Mouse (Mus musculus) embryonic facial prominence, embryonic 14.5 days (tissue): Measurements from ENCODE around the gene Ccdc13. TPM values are rescaled to one million over a fixed set of nuclear protein-coding genes. Genes with fewer than 3 reads are reported as not detected.

ENCODE experiments used
- ATAC-seq: fragments of 200-750 bp; cut with Nextera tagmentation; 2 replicates; pipeline ENCODE4 v1.8.0; 2017; ENCODE audit warnings: low read depth, moderate number of reproducible peaks, moderate TSS enrichment
- DNase-seq: peaks from one replicate; pipeline ENCODE4 v3.0.0-alpha.2; 2015; ENCODE audit warnings: low spot score
- H3K27ac ChIP-seq: fragments of 300-500 bp; sonication (generic); replicated peaks from 2 replicates; pipeline ENCODE4 v1.5.1; 2014; ENCODE audit warnings: low read depth, mild to moderate bottlenecking, low read length, moderate library complexity
- H3K27me3 ChIP-seq: fragments of 300-500 bp; sonication (generic); replicated peaks from 2 replicates; pipeline ENCODE4 v1.6.1; 2014; ENCODE audit warnings: low read length; ENCODE audit not compliant: control insufficient read depth, insufficient read depth
- H3K36me3 ChIP-seq: fragments of 300-500 bp; sonication (generic); 2 replicates; pipeline ENCODE4 v1.6.1; 2014; ENCODE audit warnings: low read length, mixed read lengths; ENCODE audit not compliant: control insufficient read depth, insufficient read depth
- H3K4me1 ChIP-seq: fragments of 300-500 bp; sonication (generic); 2 replicates; pipeline ENCODE4 v1.6.1; 2014; ENCODE audit warnings: antibody characterized with exemption, low read length; ENCODE audit not compliant: control insufficient read depth, insufficient read depth
- H3K4me2 ChIP-seq: fragments of 300-500 bp; sonication (generic); 2 replicates; pipeline ENCODE4 v1.6.1; 2014; ENCODE audit warnings: low read depth, mild to moderate bottlenecking, low read length, moderate library complexity, mixed read lengths
- H3K4me3 ChIP-seq: fragments of 300-500 bp; sonication (generic); 2 replicates; pipeline ENCODE4 v1.5.1; 2014; ENCODE audit warnings: low read depth, mild to moderate bottlenecking, low read length
- H3K9ac ChIP-seq: fragments of 300-500 bp; sonication (generic); 2 replicates; pipeline ENCODE4 v1.6.1; 2014; ENCODE audit warnings: low read depth, mild to moderate bottlenecking, low read length, moderate library complexity, mixed read lengths
- H3K9me3 ChIP-seq: fragments of 300-500 bp; sonication (generic); 2 replicates; pipeline ENCODE4 v1.6.1; 2016; ENCODE audit warnings: low read length; ENCODE audit not compliant: control insufficient read depth
- WGBS: fragments of 180-500 bp; shearing (Covaris S2); extraction: QIAGEN DNeasy Blood & Tissue Kit; methylation state at CpG from one replicate; pipeline ENCODE4 v1.1.7; 2014; 5-methylcytosine and 5-hydroxymethylcytosine counted together
- polyA plus RNA-seq: library from polyadenylated mRNA; unstranded; fragments of >200 nt; fragmentation: Nextera tagmentation; extraction: Ambion mirVana; gene quantifications from 2 replicates; pipeline ENCODE4 v1.2.1, GENCODE M21; 2014

Ccdc13 gene
- polyA plus RNA-seq, 1 experiment from 2014 or later, result 1.7 TPM

- Histone ChIP-seq H3K27ac (no peak overlapping the region), H3K36me3 (no peaks in the 10 kb centered on the region), H3K4me3 (no peak overlapping the region), H3K9me3 (no peaks in the 10 kb centered on the region), H3K9ac (no peak overlapping the region), H3K4me1 (peaks cover 8% of the 10 kb centered on the region; the same call in 1 of the 2 replicates), H3K27me3 (no peaks in the 10 kb centered on the region), H3K4me2 (no peak overlapping the region)
- 32% methylated on average over 1 of the region's 1 CpGs for WGBS
- ATAC-seq (no peak), DNase-seq (no peak)
Observed at GRCm38 (mm10) chr9:121807546-121807945, 31.7 kb downstream of the Ccdc13 start.

GRCm38 (mm10) chr9:121802747-121803146 lies 36.5 kb downstream of the Ccdc13 start:
- Histone ChIP-seq H3K36me3 (no peaks in the 10 kb centered on the region), H3K4me2 (no peak overlapping the region), H3K27me3 (no peaks in the 10 kb centered on the region), H3K9ac (no peak overlapping the region), H3K27ac (no peak overlapping the region), H3K4me1 (no peaks in the 10 kb centered on the region), H3K4me3 (no peak overlapping the region), H3K9me3 (no peaks in the 10 kb centered on the region)
- no peak for ATAC-seq
- DNase-seq, result no peak
- 55% methylated on average over 7 of the region's 7 CpGs for WGBS

DNA sequence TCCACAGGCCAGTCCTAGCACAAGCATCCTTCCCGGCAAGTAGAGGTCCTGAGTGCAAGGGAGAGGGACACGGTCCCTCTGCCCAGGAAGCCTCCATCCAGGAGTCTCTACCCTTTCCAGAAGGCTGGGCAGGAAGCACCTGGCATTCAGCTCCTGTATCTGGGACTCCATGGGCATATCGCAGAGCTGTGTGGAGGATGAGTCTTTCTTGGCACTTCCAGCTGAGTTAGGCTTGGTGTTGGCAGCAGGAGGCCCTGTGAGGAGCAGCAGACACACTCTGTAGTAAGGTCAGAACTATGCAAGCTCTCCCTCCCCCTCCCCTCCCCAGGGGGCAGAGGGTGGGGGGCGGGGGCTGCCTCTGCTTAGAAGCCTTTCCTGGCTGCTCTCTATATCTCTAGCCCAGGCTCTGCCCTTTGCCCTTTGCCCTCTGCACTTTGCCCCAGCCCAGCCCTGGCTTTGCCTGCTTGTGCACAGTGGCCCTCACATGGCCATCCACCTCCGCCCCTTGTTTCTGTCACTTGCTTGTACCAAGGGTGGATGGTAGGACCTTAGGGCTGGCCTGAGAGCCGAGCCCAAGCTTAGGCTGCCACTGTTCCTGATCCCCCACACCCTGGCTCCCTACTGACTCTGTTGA lies 40.3 kb downstream of the Ccdc13 start:
- Histone ChIP-seq H3K9me3 (no peaks in the 10 kb centered on the region), H3K4me2 (no peak overlapping the region), H3K27me3 (no peaks in the 10 kb centered on the region), H3K4me3 (no peak overlapping the region), H3K4me1 (no peaks in the 10 kb centered on the region), H3K27ac (no peak overlapping the region), H3K36me3 (no peaks in the 10 kb centered on the region), H3K9ac (0 out of 2 replicates have a peak overlapping the region, but pooled peaks have one; percentile 25)
- ATAC-seq (peak; percentile 16; the same call in 1 of the 2 replicates), DNase-seq (no peak)
- 54% methylated on average over 3 of the region's 6 CpGs for WGBS

DNA sequence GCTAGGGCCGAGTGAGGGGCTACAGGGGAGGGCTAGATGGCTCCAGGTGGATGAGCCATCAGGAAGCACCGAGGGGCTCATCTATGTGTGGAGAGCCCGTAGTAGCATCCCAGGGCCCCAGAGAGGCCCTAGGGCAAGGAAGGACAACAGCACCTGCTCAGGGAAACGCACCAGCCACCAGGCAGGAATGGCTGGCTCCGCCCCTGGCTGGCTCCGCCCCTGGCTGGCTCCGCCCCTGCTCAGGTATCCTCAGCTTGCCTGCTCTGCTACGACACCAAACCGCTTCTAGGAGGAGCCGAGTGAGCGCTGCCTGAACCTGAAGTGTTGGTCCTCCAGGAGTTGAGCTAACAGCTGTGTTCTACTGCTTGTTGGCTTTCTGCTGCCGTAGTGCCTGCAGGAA lies 41.5 kb downstream of the Ccdc13 start:
- ATAC-seq, result peak; percentile 64

GRCm38 (mm10) chr9:121794972-121795539 lies 44.2 kb downstream of the Ccdc13 start:
- Histone ChIP-seq H3K9me3 (no peaks in the 10 kb centered on the region), H3K4me2 (no peak overlapping the region), H3K9ac (no peak overlapping the region), H3K27me3 (no peaks in the 10 kb centered on the region), H3K27ac (no peak overlapping the region), H3K4me1 (no peaks in the 10 kb centered on the region), H3K36me3 (no peaks in the 10 kb centered on the region), H3K4me3 (no peak overlapping the region)
- ATAC-seq (no peak), DNase-seq (no peak)
- 71% methylated on average over 1 of the region's 1 CpGs for WGBS

More for the DNA sequence above, 41.5 kb downstream of the Ccdc13 start:
- WGBS, result 11% methylated on average over 9 of the region's 12 CpGs
- H3K4me1 ChIP-seq, result no peaks in the 10 kb centered on the region
- no peak overlapping the region for H3K4me3 ChIP-seq
- H3K27ac ChIP-seq, result no peak overlapping the region
- no peak overlapping the region for H3K4me2 ChIP-seq
- H3K27me3 ChIP-seq, result no peaks in the 10 kb centered on the region
- DNase-seq, result peak; percentile 56
- H3K9ac ChIP-seq, result no peak overlapping the region
- no peaks in the 10 kb centered on the region for H3K9me3 ChIP-seq
- H3K36me3 ChIP-seq, result no peaks in the 10 kb centered on the region

DNA sequence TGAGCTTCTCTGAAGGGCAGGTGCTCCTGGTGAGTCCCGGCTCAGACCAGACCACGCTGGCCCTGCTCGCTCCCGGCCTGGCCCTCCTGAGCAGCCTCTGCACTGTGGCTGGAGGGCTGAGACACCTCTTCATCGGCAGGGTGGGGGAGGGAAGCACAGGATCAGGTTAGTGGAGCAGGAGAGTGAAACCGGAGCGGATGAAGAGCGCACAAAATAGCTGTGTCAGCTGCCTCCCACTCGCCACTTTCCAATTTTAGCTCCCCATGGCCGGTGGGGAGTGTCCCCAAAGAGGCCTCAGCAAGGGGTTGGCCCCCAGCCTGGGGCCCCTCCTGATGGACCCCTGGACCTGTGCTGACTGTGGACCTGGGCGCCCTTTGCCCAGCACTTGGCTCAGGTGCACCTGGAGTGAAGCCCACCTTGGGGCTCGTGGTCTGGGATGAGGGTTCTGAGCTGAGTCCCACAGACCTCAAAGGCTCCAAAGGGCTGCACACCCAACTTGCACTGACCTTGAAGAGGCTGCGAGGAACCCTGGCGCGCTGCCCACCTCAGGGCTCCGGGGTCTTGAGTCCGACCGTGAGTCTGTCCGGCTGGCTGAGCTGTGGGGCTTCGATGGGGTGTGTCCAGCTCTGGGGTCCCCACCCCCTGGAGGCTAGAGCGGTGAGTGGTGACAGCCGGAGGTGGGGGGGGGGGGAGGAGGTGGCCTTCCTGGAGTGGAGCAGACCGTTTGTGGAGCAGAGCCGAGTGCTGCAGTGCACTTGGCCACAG lies 47.3 kb downstream of the Ccdc13 start, which contains the start of gene Hhatl:
Hhatl (minus strand) TSS at position 751 of the 765 bp plus-strand sequence.
- Histone ChIP-seq H3K4me2 (no peak within 1 kb of the TSS), H3K4me1 (no peaks in the 10 kb centered on the region), H3K27ac (no peak within 1 kb of the TSS), H3K9me3 (no peaks in the 10 kb centered on the region), H3K27me3 (no peaks in the 10 kb centered on the region), H3K4me3 (no peak within 1 kb of the TSS), H3K9ac (no peak within 1 kb of the TSS), H3K36me3 (no peaks in the 10 kb centered on the region)
- peak; percentile 45; the same call in 1 of the 2 replicates for ATAC-seq
- DNase-seq, result no peak
- WGBS, result 36% methylated on average over 20 of the region's 24 CpGs

GRCm38 (mm10) chr9:121791206-121791605 lies 48.1 kb downstream of the Ccdc13 start:
- Histone ChIP-seq H3K27me3 (no peaks in the 10 kb centered on the region), H3K9ac (no peak overlapping the region), H3K4me1 (no peaks in the 10 kb centered on the region), H3K36me3 (no peaks in the 10 kb centered on the region), H3K9me3 (no peaks in the 10 kb centered on the region), H3K4me3 (no peak overlapping the region), H3K4me2 (no peak overlapping the region), H3K27ac (no peak overlapping the region)
- DNase-seq (peak; percentile 70), ATAC-seq (peak; percentile 47; the same call in 1 of the 2 replicates)
- WGBS, result 6% methylated on average over 5 of the region's 5 CpGs

GRCm38 (mm10) chr9:121786359-121786758 lies 52.9 kb downstream of the Ccdc13 start:
- DNase-seq, result no peak
- H3K27me3 ChIP-seq, result no peaks in the 10 kb centered on the region
- no peak for ATAC-seq
- no peak overlapping the region for H3K27ac ChIP-seq
- no peaks in the 10 kb centered on the region for H3K9me3 ChIP-seq
- H3K36me3 ChIP-seq, result no peaks in the 10 kb centered on the region
- H3K4me2 ChIP-seq, result no peak overlapping the region
- whole genome bisulfite sequencing, result 74% methylated on average over 2 of the region's 2 CpGs
- no peak overlapping the region for H3K4me3 ChIP-seq
- H3K9ac ChIP-seq, result no peak overlapping the region
- no peaks in the 10 kb centered on the region for H3K4me1 ChIP-seq
